Mouse (Mus musculus) G1E (cell line): Measurements from ENCODE around the gene Rcn3.

Experiments
- CTCF ChIP-seq: IDR thresholded peaks from 2 replicates; pipeline ENCODE4 v1.5.1; 2012; ENCODE audit warnings: low read depth, low read length, inconsistent platforms, mixed read lengths
- GATA1 ChIP-seq: IDR thresholded peaks from 2 replicates; pipeline ENCODE4 v1.6.1; 2012; ENCODE audit warnings: borderline replicate concordance, low read length, inconsistent platforms, mixed read lengths
- POLR2AphosphoS5 ChIP-seq: IDR thresholded peaks from 2 replicates; pipeline ENCODE4 v1.6.1; 2012; ENCODE audit warnings: low read depth, low read length, inconsistent platforms; ENCODE audit not compliant: insufficient replicate concordance
- TAL1 ChIP-seq: conservative IDR thresholded peaks from 2 replicates; pipeline ENCODE4 v1.6.1; 2012; ENCODE audit warnings: low read depth, low read length, inconsistent platforms, mixed read lengths

DNA sequence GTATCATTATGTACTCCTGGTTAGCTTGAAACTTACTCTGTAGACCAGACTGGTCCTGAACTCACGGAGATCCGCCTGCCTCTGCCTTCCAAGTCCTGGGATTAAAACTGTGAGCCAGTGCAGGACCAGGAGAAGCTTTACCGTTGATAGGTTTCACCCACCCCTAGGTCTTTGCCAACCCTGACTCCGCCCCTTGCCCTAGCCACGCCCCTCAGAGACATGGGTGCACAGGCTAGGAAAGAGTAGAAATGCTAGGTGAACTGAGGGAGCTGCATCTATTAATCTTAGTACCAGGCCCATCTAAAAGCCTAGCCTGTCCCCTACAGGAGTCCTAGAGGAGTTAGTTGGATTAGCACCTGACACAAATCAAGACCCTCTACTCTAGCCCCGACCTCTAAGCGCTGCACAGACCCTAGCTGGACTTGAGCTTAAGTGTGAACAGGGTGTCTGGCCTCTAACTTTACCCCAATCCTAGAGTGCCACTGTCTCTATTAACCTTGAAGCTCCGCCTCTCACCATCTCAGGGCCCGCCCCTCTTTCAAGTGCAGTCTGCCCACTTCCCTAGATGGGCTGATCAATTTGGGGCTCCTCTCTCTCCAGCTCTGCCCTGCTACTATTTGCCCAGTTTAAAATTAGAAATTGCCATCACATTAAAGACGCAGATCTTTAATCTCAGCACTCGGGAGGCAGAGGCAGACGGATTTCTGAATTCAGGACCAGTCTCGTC, 1.6 kb downstream of the Rcn3 start:
- TF ChIP-seq CTCF (no peak), TAL1 (no peak), POLR2AphosphoS5 (no peak), GATA1 (no peak)
